Mouse (Mus musculus): ENCODE results near the gene Gtf3c1. TPM values are rescaled to one million over a fixed set of nuclear protein-coding genes. Genes with fewer than 3 reads are reported as not detected.

The Gtf3c1 gene
- total and polyA plus RNA-seq, 3 experiments = 23.7 to 36.1 TPM; not detected in 1

DNA sequence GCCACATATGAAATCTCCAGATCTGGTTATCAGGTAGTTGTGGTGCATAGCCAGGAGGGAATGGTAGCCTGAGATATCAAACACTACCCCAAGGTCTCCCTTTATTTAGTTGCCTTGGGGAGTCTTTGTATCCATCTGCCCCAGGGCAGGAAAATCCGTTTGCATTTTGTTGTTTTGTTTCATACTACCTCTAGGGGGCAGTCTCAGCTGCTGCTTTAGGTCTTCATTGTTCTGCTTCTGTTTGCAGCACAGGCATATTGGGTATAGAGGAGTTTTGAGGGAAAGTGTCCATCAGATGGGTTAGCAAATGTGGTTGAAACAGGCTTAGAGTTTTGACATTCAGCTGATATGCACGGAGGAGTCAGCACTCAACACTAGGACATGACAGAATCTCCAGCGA lies 40.6 kb upstream of the Gtf3c1 start:
- no peaks in the 10 kb centered on the region for H3K4me1 ChIP-seq (ENCODE audit: control insufficient read depth in 1 of 2, insufficient read depth in 2 of 2, low read length in 2 of 2)
- H3K27me3 ChIP-seq (ENCODE audit: control insufficient read depth in 1 of 2, insufficient read depth in 2 of 2, low read length in 2 of 2) = no peaks in the 10 kb centered on the region
- DNase-seq (ENCODE audit: low read depth, low spot score) = peak; percentile 61
- no peak overlapping the region for H3K4me3 ChIP-seq (ENCODE audit: control insufficient read depth in 1 of 2, insufficient read depth in 1 of 2, low read depth in 2 of 2, low read length in 2 of 2)
- TF ChIP-seq RAD21 (IDR thresholded peaks at IDR 0.05; ENCODE audit: low read depth, low read length) = peak; percentile 72
- TF ChIP-seq CTCF (IDR thresholded peaks at IDR 0.05 in 2 of 3, conservative IDR thresholded peaks at IDR 0.05 in 1 of 3; ENCODE audit: control insufficient read depth in 1 of 3, insufficient read depth in 1 of 3, low read depth in 2 of 3, low read length in 3 of 3, poor library complexity in 1 of 3, severe bottlenecking in 1 of 3) = peak; percentile 54 to 87 (median 84)
- TF ChIP-seq ZC3H11A (IDR thresholded peaks at IDR 0.05; ENCODE audit: low read depth, low read length) = peak; percentile 35; the same call in 1 of the 2 replicates
- TF ChIP-seq SMC3 (IDR thresholded peaks at IDR 0.05; ENCODE audit: low read depth, low read length) = peak; percentile 61
- TF ChIP-seq UBTF (IDR thresholded peaks at IDR 0.05; ENCODE audit: borderline replicate concordance, insufficient read depth, low read depth, low read length) = no peak
- no peak for TF ChIP-seq ELF1 (IDR thresholded peaks at IDR 0.05; ENCODE audit: low read depth, low read length)
- no peak for TF ChIP-seq POLR2A (IDR thresholded peaks at IDR 0.05; ENCODE audit: control insufficient read depth in 1 of 2, insufficient read depth in 1 of 2, low read depth in 1 of 2, low read length in 2 of 2, poor library complexity in 1 of 2)
- TF ChIP-seq KAT2A (conservative IDR thresholded peaks at IDR 0.05; ENCODE audit: low read depth, low read length) = no peak
- no peaks in the 10 kb centered on the region for H3K36me3 ChIP-seq (ENCODE audit: control insufficient read depth in 1 of 2, insufficient read depth in 2 of 2, low read length in 2 of 2)
- H3K79me2 ChIP-seq (ENCODE audit: control insufficient read depth, insufficient read depth, low read length, poor library complexity) = no peaks in the 10 kb centered on the region
- H3K9me3 ChIP-seq (replicated peaks; ENCODE audit: insufficient read depth, low read length) = no peaks in the 10 kb centered on the region
- no peak overlapping the region for H3K27ac ChIP-seq (ENCODE audit: control insufficient read depth, low read depth, low read length)
- no peak overlapping the region for H3K9ac ChIP-seq (ENCODE audit: control insufficient read depth, low read depth, low read length, poor library complexity, severe bottlenecking)

DNA sequence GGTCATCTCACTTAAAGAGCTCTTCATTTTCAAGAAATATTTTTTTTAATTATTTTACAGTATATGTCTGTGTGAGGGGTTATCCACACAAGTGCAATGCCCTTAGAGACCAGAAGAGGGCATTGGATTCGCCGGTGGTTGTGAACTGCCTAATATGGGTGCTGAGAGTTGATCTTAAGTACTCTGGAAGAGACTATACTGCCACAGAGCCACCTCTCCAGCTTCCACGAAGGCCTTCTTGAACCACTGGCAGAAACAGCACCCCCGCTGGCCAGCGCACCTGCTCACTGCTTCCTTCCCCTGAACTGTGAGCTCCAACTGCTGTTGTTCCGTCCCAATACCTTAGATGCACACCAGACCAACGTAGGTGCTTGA lies 39.7 kb upstream of the Gtf3c1 start:
- no peaks in the 10 kb centered on the region for H3K36me3 ChIP-seq (ENCODE audit: control insufficient read depth in 1 of 2, insufficient read depth in 2 of 2, low read length in 2 of 2)
- H3K9ac ChIP-seq (ENCODE audit: control insufficient read depth, low read depth, low read length, poor library complexity, severe bottlenecking) = no peak overlapping the region
- H3K4me1 ChIP-seq (ENCODE audit: control insufficient read depth in 1 of 2, insufficient read depth in 2 of 2, low read length in 2 of 2) = no peaks in the 10 kb centered on the region
- no peaks in the 10 kb centered on the region for H3K79me2 ChIP-seq (ENCODE audit: control insufficient read depth, insufficient read depth, low read length, poor library complexity)
- no peaks in the 10 kb centered on the region for H3K9me3 ChIP-seq (replicated peaks; ENCODE audit: insufficient read depth, low read length)
- no peak overlapping the region for H3K27ac ChIP-seq (ENCODE audit: control insufficient read depth, low read depth, low read length)
- no peak overlapping the region for H3K4me3 ChIP-seq (ENCODE audit: control insufficient read depth in 1 of 2, insufficient read depth in 1 of 2, low read depth in 2 of 2, low read length in 2 of 2)
- peak; percentile 49 for TF ChIP-seq SMC3 (IDR thresholded peaks at IDR 0.05; ENCODE audit: low read depth, low read length)
- peak; percentile 51 to 59 (median 54) for TF ChIP-seq CTCF (IDR thresholded peaks at IDR 0.05 in 2 of 3, conservative IDR thresholded peaks at IDR 0.05 in 1 of 3; ENCODE audit: control insufficient read depth in 1 of 3, insufficient read depth in 1 of 3, low read depth in 2 of 3, low read length in 3 of 3, poor library complexity in 1 of 3, severe bottlenecking in 1 of 3)
- TF ChIP-seq RAD21 (IDR thresholded peaks at IDR 0.05; ENCODE audit: low read depth, low read length) = peak; percentile 22
- TF ChIP-seq BHLHE40 (IDR thresholded peaks at IDR 0.05; ENCODE audit: borderline replicate concordance, low read depth, low read length) = no peak
- peak; percentile 24; the same call in 1 of the 2 replicates for TF ChIP-seq ZC3H11A (IDR thresholded peaks at IDR 0.05; ENCODE audit: low read depth, low read length)
- no peaks in the 10 kb centered on the region for H3K27me3 ChIP-seq (ENCODE audit: control insufficient read depth in 1 of 2, insufficient read depth in 2 of 2, low read length in 2 of 2)
- DNase-seq (ENCODE audit: low read depth, low spot score) = peak; percentile 64

DNA sequence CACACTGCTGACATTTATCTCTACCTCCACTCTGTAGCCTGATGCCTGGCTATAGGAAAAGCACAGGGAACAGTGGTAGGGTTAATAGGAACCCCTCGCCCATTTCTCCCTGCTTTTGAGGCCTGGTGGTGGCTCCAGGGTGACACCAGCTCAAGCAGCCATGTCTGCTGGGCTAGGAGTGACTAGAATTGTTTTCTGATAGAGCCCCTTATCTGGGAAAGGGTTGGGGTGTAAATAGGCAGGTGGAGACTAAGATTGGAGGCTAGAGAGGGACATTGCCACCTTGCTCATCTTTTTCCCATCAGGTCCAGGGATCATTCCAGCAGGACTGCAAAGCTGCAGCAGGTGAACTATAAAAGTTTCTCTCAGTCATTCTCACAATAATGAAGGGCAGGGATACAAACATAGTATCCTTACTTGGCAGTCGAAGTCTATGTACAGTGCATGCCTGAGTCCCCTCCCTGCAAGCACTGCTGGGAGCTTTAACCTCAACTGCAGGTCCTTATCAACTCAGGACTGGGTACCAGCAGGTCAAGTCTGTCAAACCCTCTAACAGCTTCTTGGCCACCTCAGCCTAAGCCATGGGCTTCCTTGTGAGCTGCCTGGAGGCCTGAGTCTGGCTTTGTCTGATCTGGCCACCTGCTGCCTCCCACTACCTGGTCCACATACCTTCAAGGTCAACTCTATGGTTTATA lies 39.2 kb upstream of the Gtf3c1 start:
- H3K9me3 ChIP-seq (replicated peaks; ENCODE audit: insufficient read depth, low read length) = no peaks in the 10 kb centered on the region
- no peak for DNase-seq (ENCODE audit: low read depth, low spot score)
- TF ChIP-seq RAD21 (IDR thresholded peaks at IDR 0.05; ENCODE audit: low read depth, low read length) (no peak), TCF12 (IDR thresholded peaks at IDR 0.05; ENCODE audit: low read depth, low read length) (no peak), ZNF384 (IDR thresholded peaks at IDR 0.05; ENCODE audit: low read depth, low read length) (no peak), USF2 (IDR thresholded peaks at IDR 0.05; ENCODE audit: borderline replicate concordance in 1 of 2, insufficient read depth in 1 of 2, low read depth in 1 of 2, low read length in 2 of 2) (no peak), CHD1 (IDR thresholded peaks at IDR 0.05; ENCODE audit: low read depth, low read length) (no peak), MAX (IDR thresholded peaks at IDR 0.05; ENCODE audit: low read length) (no peak), CTCF (IDR thresholded peaks at IDR 0.05 in 2 of 3, conservative IDR thresholded peaks at IDR 0.05 in 1 of 3; ENCODE audit: control insufficient read depth in 1 of 3, insufficient read depth in 1 of 3, low read depth in 2 of 3, low read length in 3 of 3, poor library complexity in 1 of 3, severe bottlenecking in 1 of 3) (no peak), MYC (IDR thresholded peaks at IDR 0.05; ENCODE audit: low read depth, low read length) (no peak), MXI1 (IDR thresholded peaks at IDR 0.05; ENCODE audit: low read depth, low read length) (no peak), USF1 (IDR thresholded peaks at IDR 0.05; ENCODE audit: low read depth, low read length) (no peak), MAFK (IDR thresholded peaks at IDR 0.05; ENCODE audit: borderline replicate concordance, low read depth, low read length) (no peak), ELF1 (IDR thresholded peaks at IDR 0.05; ENCODE audit: low read depth, low read length) (no peak), NELFE (IDR thresholded peaks at IDR 0.05; ENCODE audit: low read depth, low read length) (no peak), UBTF (IDR thresholded peaks at IDR 0.05; ENCODE audit: borderline replicate concordance, insufficient read depth, low read depth, low read length) (no peak)

More for the DNA sequence above, 39.2 kb upstream of the Gtf3c1 start:
- Histone ChIP-seq H3K4me1 (ENCODE audit: control insufficient read depth in 1 of 2, insufficient read depth in 2 of 2, low read length in 2 of 2) (no peaks in the 10 kb centered on the region), H3K4me3 (ENCODE audit: control insufficient read depth in 1 of 2, insufficient read depth in 1 of 2, low read depth in 2 of 2, low read length in 2 of 2) (no peak overlapping the region), H3K79me2 (ENCODE audit: control insufficient read depth, insufficient read depth, low read length, poor library complexity) (no peaks in the 10 kb centered on the region), H3K27me3 (ENCODE audit: control insufficient read depth in 1 of 2, insufficient read depth in 2 of 2, low read length in 2 of 2) (no peaks in the 10 kb centered on the region), H3K9ac (ENCODE audit: control insufficient read depth, low read depth, low read length, poor library complexity, severe bottlenecking) (no peak overlapping the region), H3K27ac (ENCODE audit: control insufficient read depth, low read depth, low read length) (no peak overlapping the region), H3K36me3 (ENCODE audit: control insufficient read depth in 1 of 2, insufficient read depth in 2 of 2, low read length in 2 of 2) (no peaks in the 10 kb centered on the region)
